In the genomic region with DNA sequence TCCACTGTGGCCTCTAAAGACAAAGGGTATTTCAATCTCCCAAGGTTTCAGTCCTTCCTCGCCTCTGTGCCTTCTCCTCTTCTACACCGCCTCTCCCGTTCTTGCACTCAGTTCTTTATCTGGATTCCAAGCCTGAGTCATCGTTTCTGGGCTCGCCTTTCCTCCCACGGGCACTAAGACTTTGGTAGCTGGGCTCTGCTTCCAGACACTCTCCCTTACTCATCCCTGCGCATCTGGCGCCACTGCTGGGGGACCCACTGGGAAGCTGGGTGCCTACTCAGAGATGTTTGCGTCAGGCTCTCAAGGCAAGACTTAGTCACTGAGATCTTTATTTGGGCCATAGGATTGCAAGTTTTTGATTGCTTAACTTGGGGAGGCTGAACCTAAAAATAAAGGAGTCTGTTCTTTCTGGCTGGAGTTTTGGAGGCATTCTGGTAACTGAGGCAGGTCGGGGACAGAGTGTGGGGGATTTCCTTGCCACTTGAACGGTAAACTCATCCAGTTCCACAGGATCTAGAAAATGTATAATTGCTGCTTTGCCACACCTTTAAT, we compare ENCODE assay signal across 9 mouse cellular contexts.
DNase-seq lines count a peak whose midpoint lies in the region; ATAC-seq and TF ChIP-seq lines count a peak whose summit lies in the region.
"Had no signal": no experiment of that assay in that cellular context is flagged by ENCODE, and none has a peak within 500 bp of the region (broad histone marks: within the 10 kb centered on the region; RNA-seq: fewer than 3 reads in every experiment).

No protein-coding gene starts in this region.

- no peak overlapping the region for H3K9ac ChIP-seq in forebrain, postnatal 0 days
- no peak overlapping the region for H3K9ac ChIP-seq in forebrain, embryonic 11.5 days (ENCODE audit: low read length)
- H3K9ac ChIP-seq: midbrain, embryonic 12.5 days had no signal

- no peak for TF ChIP-seq CTCF in forebrain, postnatal 0 days (IDR thresholded peaks at IDR 0.05; ENCODE audit: low read depth)
- no peak for TF ChIP-seq CTCF in lung, adult 2 months (IDR thresholded peaks at IDR 0.05; ENCODE audit: insufficient read depth, low read length)

- no peaks in the 10 kb centered on the region for H3K27me3 ChIP-seq in forebrain, postnatal 0 days (ENCODE audit: insufficient read depth, low read length)
- no peaks in the 10 kb centered on the region for H3K27me3 ChIP-seq in forebrain, embryonic 11.5 days (ENCODE audit: control insufficient read depth, insufficient read depth, low read length)
- H3K27me3 ChIP-seq: midbrain, embryonic 12.5 days had no signal

- no peaks in the 10 kb centered on the region for H3K36me3 ChIP-seq in forebrain, postnatal 0 days (ENCODE audit: insufficient read depth)
- no peaks in the 10 kb centered on the region for H3K36me3 ChIP-seq in forebrain, embryonic 11.5 days (ENCODE audit: control insufficient read depth, insufficient read depth, low read length)
- H3K36me3 ChIP-seq: midbrain, embryonic 12.5 days had no signal

- no peak for DNase-seq in forebrain, postnatal 0 days
- no peak for DNase-seq in forebrain, embryonic 11.5 days (ENCODE audit: low spot score)
- DNase-seq in NIH3T3 (ENCODE audit: low read depth) = peak; percentile 95
- peak; percentile 70 for DNase-seq in gastrocnemius, adult 18-20 months (ENCODE audit: low spot score)
- peak; percentile 91 to 92 for DNase-seq in left cerebral cortex, adult 9 months (ENCODE audit: low spot score in 2 of 2)
- DNase-seq in c-Kit-positive CD71-positive TER-119-positive erythroid progenitor cells, embryonic 14.5 days (ENCODE audit: low spot score) = no peak
- no peak for DNase-seq in kidney, postnatal 10 days
- DNase-seq in lung, adult 2 months = no peak

- TF ChIP-seq POLR2A in lung, adult 2 months (IDR thresholded peaks at IDR 0.05; ENCODE audit: borderline replicate concordance, extremely low read depth, low read depth, low read length) = no peak

- H3K4me3 ChIP-seq in forebrain, postnatal 0 days (ENCODE audit: low read depth, low read length) = no peak overlapping the region
- no peak overlapping the region for H3K4me3 ChIP-seq in forebrain, embryonic 11.5 days (ENCODE audit: low read depth, low read length)
- no peak overlapping the region for H3K4me3 ChIP-seq in lung, adult 2 months (replicated peaks; ENCODE audit: extremely low read depth, low read depth, low read length)
- H3K4me3 ChIP-seq: midbrain, embryonic 12.5 days had no signal

- no peak overlapping the region for H3K4me2 ChIP-seq in forebrain, postnatal 0 days (ENCODE audit: low read depth)
- H3K4me2 ChIP-seq in forebrain, embryonic 11.5 days (ENCODE audit: low read depth, low read length, severe bottlenecking) = no peak overlapping the region
- H3K4me2 ChIP-seq: midbrain, embryonic 12.5 days had no signal

- ATAC-seq in forebrain, postnatal 0 days = no peak
- no peak for ATAC-seq in forebrain, embryonic 11.5 days (replicated peaks; ENCODE audit: low FRiP score)

- 84% methylated on average over 11 of the region's 11 CpGs for WGBS in forebrain, postnatal 0 days
- WGBS in forebrain, embryonic 11.5 days = 93% methylated on average over 11 of the region's 11 CpGs
- 69% methylated on average over 11 of the region's 11 CpGs for WGBS in lung, adult 2 months

- no peaks in the 10 kb centered on the region for H3K9me3 ChIP-seq in forebrain, postnatal 0 days (ENCODE audit: low read length)
- H3K9me3 ChIP-seq in forebrain, embryonic 11.5 days (ENCODE audit: control insufficient read depth, low read length) = no peaks in the 10 kb centered on the region
- H3K9me3 ChIP-seq: midbrain, embryonic 12.5 days had no signal

- H3K27ac ChIP-seq in forebrain, postnatal 0 days (ENCODE audit: low read depth, low read length) = peak overlapping the region; percentile 46; the same call in 1 of the 2 replicates
- no peak overlapping the region for H3K27ac ChIP-seq in forebrain, embryonic 11.5 days (ENCODE audit: low read depth, low read length)
- H3K27ac ChIP-seq: midbrain, embryonic 12.5 days had no signal

- no peaks in the 10 kb centered on the region for H3K4me1 ChIP-seq in forebrain, postnatal 0 days (ENCODE audit: insufficient read depth)
- H3K4me1 ChIP-seq in forebrain, embryonic 11.5 days (replicated peaks; ENCODE audit: control insufficient read depth, insufficient read depth, low read length) = no peaks in the 10 kb centered on the region
- H3K4me1 ChIP-seq in lung, adult 2 months (ENCODE audit: control insufficient read depth, insufficient read depth, low read length) = no peaks in the 10 kb centered on the region
- H3K4me1 ChIP-seq: midbrain, embryonic 12.5 days had no signal

Comparison
In these comparisons a context has a peak if more than half of its experiments do, and no peak if none do; other contexts are left out.
1. DNase-seq: peak in NIH3T3 (single experiment), gastrocnemius, adult 18-20 months (single experiment) and left cerebral cortex, adult 9 months (2 of 2); none in forebrain, postnatal 0 days (single experiment), forebrain, embryonic 11.5 days (single experiment), c-Kit-positive CD71-positive TER-119-positive erythroid progenitor cells, embryonic 14.5 days (single experiment), kidney, postnatal 10 days (single experiment) and lung, adult 2 months (single experiment).